Mouse (Mus musculus) heart, adult 2 months (tissue): ENCODE measurements around the gene Me1. TPM values are rescaled to one million over a fixed set of nuclear protein-coding genes. Genes with fewer than 3 reads are reported as not detected.
A peak's percentile ranks its signal among the peaks of the same experiment; 100 is the strongest.

Experiments used
- DNase-seq, 2 experiments: peaks; one replicate each; pipeline ENCODE4 v3.0.0; 2021
- H3K27ac ChIP-seq: fragments of 200-600 bp; 2 replicates; pipeline ENCODE4 v1.8.1; 2022
- H3K27me3 ChIP-seq: fragments of 200-500 bp; 2 replicates; pipeline ENCODE4 v1.6.1; 2012; ENCODE audit warnings: mild to moderate bottlenecking, low read length, inconsistent platforms, mixed read lengths; ENCODE audit not compliant: control insufficient read depth, insufficient read depth
- H3K36me3 ChIP-seq: fragments of 200-500 bp; 2 replicates; pipeline ENCODE4 v1.6.1; 2012; ENCODE audit warnings: low read length, inconsistent platforms; ENCODE audit not compliant: control insufficient read depth, insufficient read depth
- H3K4me1 ChIP-seq: fragments of 200-500 bp; 2 replicates; pipeline ENCODE4 v1.6.1; 2011; ENCODE audit warnings: low read length; ENCODE audit not compliant: control insufficient read depth, insufficient read depth
- H3K4me3 ChIP-seq: fragments of 200-600 bp; 2 replicates; pipeline ENCODE4 v1.8.1; 2022
- H3K79me2 ChIP-seq: fragments of 200-500 bp; replicated peaks from 2 replicates; pipeline ENCODE4 v1.6.1; 2012; ENCODE audit warnings: mild to moderate bottlenecking, inconsistent platforms, low read length, moderate library complexity, mixed read lengths; ENCODE audit not compliant: control insufficient read depth, insufficient read depth
- H3K9ac ChIP-seq: fragments of 200-500 bp; 2 replicates; pipeline ENCODE4 v1.6.1; 2012; ENCODE audit warnings: low read depth, mild to moderate bottlenecking, control low read depth, inconsistent platforms, low read length, mixed read lengths
- CTCF ChIP-seq: fragments of 200-600 bp; IDR thresholded peaks from 2 replicates; pipeline ENCODE4 v1.8.1; 2022; ENCODE audit warnings: antibody characterized with exemption, mild to moderate bottlenecking, moderate library complexity
- EP300 ChIP-seq: fragments of 200-500 bp; IDR thresholded peaks from 2 replicates; pipeline ENCODE4 v1.6.1; 2011; ENCODE audit warnings: low read depth, low read length, control low read depth; ENCODE audit not compliant: insufficient read depth
- POLR2A ChIP-seq: fragments of 200-500 bp; IDR thresholded peaks from 2 replicates; pipeline ENCODE4 v1.6.1; 2011; ENCODE audit warnings: mild to moderate bottlenecking, low read depth, low read length, control low read depth; ENCODE audit not compliant: insufficient read depth
- WGBS: fragments of 180-500 bp; shearing (Covaris S2); methylation state at CpG from one replicate; pipeline ENCODE4 v1.1.7; 2018; 5-methylcytosine and 5-hydroxymethylcytosine counted together
- intact Hi-C: fragments of 180-260 bp; cut with DNase I; formaldehyde crosslinking; loops from one replicate; pipeline ENCODE4 v1.15.1; 2025
- polyA plus RNA-seq: library from polyadenylated mRNA; depleted of rRNA; stranded (reverse); fragments of >200 nt; gene quantifications from 2 replicates; pipeline ENCODE4 v1.2.3, GENCODE M21; 2012
- total RNA-seq, 2 experiments: library from RNA; stranded (reverse); gene quantifications; 2 replicates each; pipeline ENCODE4 v1.2.3; 2021

The Me1 gene
- total and polyA plus RNA-seq, 3 experiments = 67.1 to 110 (median 100.0) TPM

- Histone ChIP-seq H3K27me3 (no peaks in the 10 kb centered on the region), H3K36me3 (no peaks in the 10 kb centered on the region), H3K9ac (no peak overlapping the region), H3K4me1 (no peaks in the 10 kb centered on the region), H3K4me3 (no peak overlapping the region), H3K27ac (no peak overlapping the region), H3K79me2 (no peaks in the 10 kb centered on the region)
- TF ChIP-seq EP300 = no peak
- TF ChIP-seq CTCF = no peak
- no peak for TF ChIP-seq POLR2A
- intact Hi-C loops = loop anchor here (10.0 kb wide), 1 partner anchor 96 kb away; no protein-coding TSS in a partner anchor
- WGBS = 93% methylated on average over 3 of the region's 3 CpGs
- no peak for DNase-seq
Observed at GRCm38 (mm10) chr9:86691101-86691500, 4.7 kb downstream of the Me1 start.

- 79% methylated on average over 8 of the region's 8 CpGs for WGBS
- H3K36me3 ChIP-seq = no peaks in the 10 kb centered on the region
- H3K79me2 ChIP-seq = no peaks in the 10 kb centered on the region
- H3K4me1 ChIP-seq = no peaks in the 10 kb centered on the region; the same call in 1 of the 2 replicates
- intact Hi-C loops = no loop called here
- DNase-seq = no peak
- H3K9ac ChIP-seq = no peak overlapping the region
- no peak for TF ChIP-seq CTCF
- no peak for TF ChIP-seq EP300
- TF ChIP-seq POLR2A = no peak
- no peaks in the 10 kb centered on the region for H3K27me3 ChIP-seq
- H3K27ac ChIP-seq = no peak overlapping the region
- no peak overlapping the region for H3K4me3 ChIP-seq
Observed at GRCm38 (mm10) chr9:86683713-86684209, 12.0 kb downstream of the Me1 start.

GRCm38 (mm10) chr9:86682844-86683243 lies 12.9 kb downstream of the Me1 start:
- H3K27ac ChIP-seq = no peak overlapping the region
- no peak overlapping the region for H3K4me3 ChIP-seq
- no peaks in the 10 kb centered on the region for H3K27me3 ChIP-seq
- WGBS = 39% methylated on average over 6 of the region's 6 CpGs
- no peak overlapping the region for H3K9ac ChIP-seq
- intact Hi-C loops = no loop called here
- DNase-seq = no peak
- H3K79me2 ChIP-seq = no peaks in the 10 kb centered on the region
- no peaks in the 10 kb centered on the region for H3K36me3 ChIP-seq
- no peaks in the 10 kb centered on the region; the same call in 1 of the 2 replicates for H3K4me1 ChIP-seq
- TF ChIP-seq POLR2A (no peak), CTCF (no peak), EP300 (no peak)

- intact Hi-C loops = no loop called here
- Histone ChIP-seq H3K36me3 (no peaks in the 10 kb centered on the region), H3K27ac (no peak overlapping the region), H3K27me3 (no peaks in the 10 kb centered on the region), H3K79me2 (no peaks in the 10 kb centered on the region), H3K4me3 (no peak overlapping the region), H3K4me1 (no peaks in the 10 kb centered on the region; the same call in 1 of the 2 replicates), H3K9ac (no peak overlapping the region)
- TF ChIP-seq CTCF (no peak), EP300 (no peak), POLR2A (no peak)
- WGBS = 84% methylated on average over 4 of the region's 4 CpGs
- DNase-seq = no peak
Observed at GRCm38 (mm10) chr9:86682278-86682677, 13.5 kb downstream of the Me1 start.

GRCm38 (mm10) chr9:86680431-86680830 lies 15.3 kb downstream of the Me1 start:
- Histone ChIP-seq H3K4me3 (no peak overlapping the region), H3K79me2 (no peaks in the 10 kb centered on the region), H3K9ac (no peak overlapping the region), H3K27me3 (no peaks in the 10 kb centered on the region), H3K27ac (peak overlapping the region; percentile 43; the same call in 1 of the 2 replicates), H3K36me3 (no peaks in the 10 kb centered on the region), H3K4me1 (no peaks in the 10 kb centered on the region; the same call in 1 of the 2 replicates)
- no peak for TF ChIP-seq CTCF
- TF ChIP-seq EP300 = no peak
- TF ChIP-seq POLR2A = no peak
- intact Hi-C loops = no loop called here
- 72% methylated on average over 6 of the region's 6 CpGs for WGBS
- no peak for DNase-seq

DNA sequence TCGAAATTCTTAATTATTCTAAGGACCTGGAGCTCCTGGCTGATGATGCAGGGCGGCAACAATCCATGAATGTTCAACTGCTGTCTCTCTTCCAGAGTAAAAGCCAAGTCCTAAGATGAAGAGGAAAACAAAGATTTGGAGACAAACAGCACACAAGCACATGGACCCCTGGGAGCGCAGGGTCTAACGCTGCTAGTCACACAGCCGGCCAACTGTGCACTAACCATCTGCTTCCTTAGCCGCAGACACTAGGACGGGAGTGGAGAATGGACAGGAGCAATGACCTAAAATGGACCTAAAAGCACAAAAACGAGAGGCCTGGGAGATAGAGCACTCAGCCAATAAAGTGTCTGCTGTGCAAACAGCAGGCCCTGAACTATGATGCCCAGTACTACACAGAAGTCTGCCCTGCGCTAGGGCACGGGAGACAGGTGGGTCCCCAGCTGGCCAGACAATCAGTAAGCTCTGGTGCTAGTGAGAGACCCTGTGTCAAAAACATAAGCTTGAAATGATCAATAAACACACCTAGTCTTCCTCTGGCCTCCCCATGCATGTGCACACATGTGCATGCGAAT lies 15.8 kb downstream of the Me1 start:
- no peak overlapping the region for H3K9ac ChIP-seq
- peak overlapping the region; percentile 43; the same call in 1 of the 2 replicates for H3K27ac ChIP-seq
- intact Hi-C loops = no loop called here
- no peak for TF ChIP-seq EP300
- TF ChIP-seq POLR2A = no peak
- no peak for TF ChIP-seq CTCF
- no peaks in the 10 kb centered on the region; the same call in 1 of the 2 replicates for H3K4me1 ChIP-seq
- no peak overlapping the region for H3K4me3 ChIP-seq
- no peaks in the 10 kb centered on the region for H3K27me3 ChIP-seq
- H3K36me3 ChIP-seq = no peaks in the 10 kb centered on the region
- DNase-seq = no peak
- no peaks in the 10 kb centered on the region for H3K79me2 ChIP-seq
- WGBS = 88% methylated on average over 11 of the region's 11 CpGs
